Mouse (Mus musculus): ENCODE data around the gene Atg7. TPM values are rescaled to one million over a fixed set of nuclear protein-coding genes. Genes with fewer than 3 reads are reported as not detected.
A peak's percentile ranks its signal among the peaks of the same experiment; 100 is the strongest.

Atg7 gene
- total and polyA plus RNA-seq, 2 experiments from 2014 or later: 16.6 to 17.5 TPM

DNA sequence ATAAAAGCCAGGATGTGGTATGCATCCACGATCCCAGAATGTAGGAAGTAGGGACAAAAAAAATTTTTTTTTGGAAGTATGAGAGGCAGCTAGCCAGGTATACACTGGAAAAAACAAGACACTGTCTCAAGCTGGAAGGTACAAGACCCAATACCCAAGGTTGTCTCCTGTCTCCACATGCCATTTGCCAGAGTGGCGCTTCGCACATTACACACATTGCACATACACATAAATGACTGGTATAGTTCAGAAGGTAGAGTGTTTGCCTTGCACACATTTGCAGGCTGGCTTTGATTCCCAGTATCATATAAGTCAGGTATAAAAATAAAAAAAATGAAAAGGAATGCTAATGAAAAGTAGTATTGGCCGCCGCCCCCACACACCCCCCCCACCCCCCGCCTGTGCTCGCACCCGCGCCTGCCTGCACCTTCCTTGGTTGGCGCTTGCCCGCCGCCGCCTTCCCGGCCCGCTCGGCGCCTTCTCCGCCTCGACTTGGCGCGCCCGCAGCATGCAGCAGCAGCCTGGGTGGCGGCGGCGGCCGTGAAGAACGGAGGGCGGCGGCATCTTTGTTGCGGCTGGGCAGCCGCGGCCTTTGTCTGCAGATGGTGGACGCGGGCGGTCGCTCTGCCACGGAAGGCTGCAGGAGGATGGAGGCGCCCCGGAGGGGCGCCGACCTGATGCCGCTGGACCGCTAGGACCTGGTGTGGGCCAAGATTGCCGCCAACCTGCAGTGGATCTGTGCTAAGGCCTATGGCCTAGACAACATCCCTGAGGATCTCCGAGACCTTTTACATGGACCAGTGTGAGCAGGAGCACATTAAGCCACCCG lies 95.2 kb downstream of the Atg7 start:
- Histone ChIP-seq H3K4me2 (ENCODE audit: low read depth, low read length) (peak overlapping the region; percentile 57), H3K9ac (replicated peaks; ENCODE audit: low read length) (peak overlapping the region; percentile 60), H3K36me3 (ENCODE audit: insufficient read depth, low read length) (no peaks in the 10 kb centered on the region), H3K27ac (peak overlapping the region; percentile 51; the same call in 1 of the 2 replicates), H3K27me3 (ENCODE audit: insufficient read depth, low read length) (no peaks in the 10 kb centered on the region), H3K4me3 (ENCODE audit: low read length) (peak overlapping the region; percentile 23), H3K9me3 (ENCODE audit: low read length) (no peaks in the 10 kb centered on the region), H3K4me1 (ENCODE audit: insufficient read depth, low read length) (peaks cover 9% of the 10 kb centered on the region)
- ATAC-seq: peak; percentile 77
- TF ChIP-seq CTCF (IDR thresholded peaks at IDR 0.05; ENCODE audit: low read depth): no peak
- peak; percentile 54 for DNase-seq (ENCODE audit: low spot score)
- WGBS: 10% methylated on average over 43 of the region's 46 CpGs

DNA sequence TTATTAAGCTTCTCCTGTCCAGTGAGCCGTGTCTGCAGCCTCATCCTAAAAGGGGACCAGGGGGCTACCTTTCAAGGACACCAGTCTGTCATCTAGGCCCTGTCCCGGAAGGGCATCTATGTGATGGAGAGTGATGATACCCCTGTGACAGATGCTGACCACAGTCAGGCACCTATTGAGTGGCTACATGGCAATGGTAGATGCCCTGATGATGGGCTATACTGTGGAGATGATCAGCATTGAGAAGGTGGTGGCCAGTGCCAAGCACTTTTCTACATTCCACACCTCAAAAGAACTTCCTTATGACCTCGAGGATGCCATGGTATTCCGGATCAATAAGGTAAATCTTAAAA lies 95.8 kb downstream of the Atg7 start:
- Histone ChIP-seq H3K9me3 (ENCODE audit: low read length) (no peaks in the 10 kb centered on the region), H3K27ac (peak overlapping the region; percentile 51; the same call in 1 of the 2 replicates), H3K9ac (replicated peaks; ENCODE audit: low read length) (peak overlapping the region; percentile 60; the same call in 1 of the 2 replicates), H3K4me3 (ENCODE audit: low read length) (no peak overlapping the region; the same call in 1 of the 2 replicates), H3K4me2 (ENCODE audit: low read depth, low read length) (peak overlapping the region; percentile 57; the same call in 1 of the 2 replicates), H3K36me3 (ENCODE audit: insufficient read depth, low read length) (no peaks in the 10 kb centered on the region), H3K27me3 (ENCODE audit: insufficient read depth, low read length) (no peaks in the 10 kb centered on the region), H3K4me1 (ENCODE audit: insufficient read depth, low read length) (peaks cover 9% of the 10 kb centered on the region)
- ATAC-seq (no peak), DNase-seq (ENCODE audit: low spot score) (no peak)
- 85% methylated on average over 4 of the region's 4 CpGs for WGBS
- TF ChIP-seq CTCF (IDR thresholded peaks at IDR 0.05; ENCODE audit: low read depth): no peak

DNA sequence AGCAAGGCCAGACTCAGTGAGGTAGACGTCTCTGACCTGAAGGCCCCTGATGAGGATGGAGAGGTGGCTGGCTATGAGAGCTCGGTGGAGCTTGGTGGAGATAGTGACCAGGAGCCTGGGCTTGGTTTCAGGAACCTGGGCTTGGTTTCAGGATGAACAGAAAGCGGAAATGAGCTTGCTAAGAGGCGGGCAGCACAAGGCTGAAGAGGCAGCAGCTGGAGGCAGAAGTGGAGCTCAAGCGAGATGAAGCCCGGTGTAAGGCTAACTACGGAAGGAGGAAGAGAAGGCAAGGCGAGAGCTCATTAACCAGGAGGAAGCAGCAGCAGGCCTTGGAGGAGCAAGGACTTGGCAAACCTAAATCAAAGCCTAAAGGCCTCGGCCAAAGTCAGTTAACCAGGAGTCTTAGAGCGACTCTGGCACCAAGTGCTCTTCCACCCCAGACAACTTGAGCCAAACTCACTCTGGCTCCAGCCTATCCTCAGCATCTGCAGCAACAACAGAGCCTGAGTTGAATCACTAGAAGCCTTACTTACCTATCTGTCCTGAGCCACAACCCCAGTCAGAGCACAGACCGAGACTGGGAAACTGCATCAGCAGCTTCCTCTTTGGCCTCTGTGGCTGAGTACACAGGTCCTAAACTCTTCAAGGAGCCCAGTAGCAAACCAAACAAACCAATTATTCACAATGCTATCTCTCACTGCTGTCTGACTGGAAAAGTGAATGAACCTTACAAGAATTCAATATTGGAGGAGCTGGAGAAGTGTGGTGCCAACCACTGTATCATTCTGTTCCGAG lies 99.5 kb downstream of the Atg7 start:
- ATAC-seq (no peak), DNase-seq (ENCODE audit: low spot score) (no peak)
- 96% methylated on average over 12 of the region's 12 CpGs for WGBS
- no peak for TF ChIP-seq CTCF (IDR thresholded peaks at IDR 0.05; ENCODE audit: low read depth)
- no peak overlapping the region for H3K4me3 ChIP-seq (ENCODE audit: low read length)
- no peaks in the 10 kb centered on the region for H3K36me3 ChIP-seq (ENCODE audit: insufficient read depth, low read length)
- H3K4me1 ChIP-seq (ENCODE audit: insufficient read depth, low read length): peaks cover 6% of the 10 kb centered on the region; the same call in 1 of the 2 replicates
- no peaks in the 10 kb centered on the region for H3K27me3 ChIP-seq (ENCODE audit: insufficient read depth, low read length)
- H3K27ac ChIP-seq: no peak overlapping the region
- H3K9me3 ChIP-seq (ENCODE audit: low read length): no peaks in the 10 kb centered on the region
- H3K9ac ChIP-seq (replicated peaks; ENCODE audit: low read length): no peak overlapping the region
- no peak overlapping the region for H3K4me2 ChIP-seq (ENCODE audit: low read depth, low read length)

DNA sequence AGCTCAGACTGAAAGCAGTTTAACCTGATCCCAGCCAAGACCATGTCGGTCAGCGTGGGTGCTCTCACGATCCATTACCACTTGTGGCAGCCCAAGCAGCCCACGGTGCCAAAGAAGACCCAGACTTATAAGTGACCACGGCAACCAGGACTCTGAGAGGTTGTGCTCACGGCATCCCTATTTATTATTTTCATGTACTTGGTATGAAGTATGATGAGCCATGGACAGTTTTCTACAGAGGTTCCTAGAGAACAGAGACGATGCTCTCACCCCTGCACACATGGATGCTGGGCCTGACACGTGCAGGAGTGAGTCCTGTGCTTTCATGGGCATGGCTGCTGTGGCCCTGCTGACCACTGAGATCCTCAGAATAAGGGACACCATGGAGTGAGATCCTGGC lies 100.2 kb downstream of the Atg7 start:
- no peak overlapping the region for H3K27ac ChIP-seq
- H3K9me3 ChIP-seq (ENCODE audit: low read length): no peaks in the 10 kb centered on the region
- TF ChIP-seq CTCF (IDR thresholded peaks at IDR 0.05; ENCODE audit: low read depth): no peak
- H3K4me2 ChIP-seq (ENCODE audit: low read depth, low read length): no peak overlapping the region
- ATAC-seq: no peak
- no peaks in the 10 kb centered on the region for H3K27me3 ChIP-seq (ENCODE audit: insufficient read depth, low read length)
- 88% methylated on average over 8 of the region's 8 CpGs for WGBS
- H3K36me3 ChIP-seq (ENCODE audit: insufficient read depth, low read length): no peaks in the 10 kb centered on the region
- DNase-seq (ENCODE audit: low spot score): no peak
- H3K4me1 ChIP-seq (ENCODE audit: insufficient read depth, low read length): peaks cover 6% of the 10 kb centered on the region; the same call in 1 of the 2 replicates
- H3K9ac ChIP-seq (replicated peaks; ENCODE audit: low read length): no peak overlapping the region
- no peak overlapping the region for H3K4me3 ChIP-seq (ENCODE audit: low read length)

DNA sequence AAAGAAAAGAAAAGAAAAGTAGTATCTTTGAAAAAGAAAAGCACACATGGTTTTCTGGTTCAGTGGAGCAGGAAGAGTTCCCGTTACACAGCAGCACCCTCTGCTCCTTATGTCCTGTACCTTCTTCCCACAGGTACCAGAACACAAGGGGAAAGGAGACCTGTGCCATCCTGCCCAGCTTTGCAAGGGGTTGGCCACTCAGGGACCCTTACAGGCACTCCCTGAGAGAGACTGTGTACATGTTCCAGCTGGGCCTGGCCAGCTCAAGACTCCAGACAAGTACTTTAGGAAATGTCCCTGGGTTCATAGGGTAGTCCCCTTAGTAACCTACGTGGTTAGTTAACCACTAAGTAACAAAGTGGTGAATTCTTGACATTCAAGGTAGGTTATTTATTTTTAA lies 100.9 kb downstream of the Atg7 start:
- H3K27me3 ChIP-seq (ENCODE audit: insufficient read depth, low read length): no peaks in the 10 kb centered on the region
- no peak overlapping the region for H3K4me2 ChIP-seq (ENCODE audit: low read depth, low read length)
- WGBS: 84% methylated on average over 2 of the region's 2 CpGs
- no peaks in the 10 kb centered on the region for H3K36me3 ChIP-seq (ENCODE audit: insufficient read depth, low read length)
- H3K27ac ChIP-seq: no peak overlapping the region
- no peak for DNase-seq (ENCODE audit: low spot score)
- H3K4me1 ChIP-seq (ENCODE audit: insufficient read depth, low read length): no peaks in the 10 kb centered on the region
- no peaks in the 10 kb centered on the region for H3K9me3 ChIP-seq (ENCODE audit: low read length)
- no peak for TF ChIP-seq CTCF (IDR thresholded peaks at IDR 0.05; ENCODE audit: low read depth)
- no peak overlapping the region for H3K4me3 ChIP-seq (ENCODE audit: low read length)
- no peak for ATAC-seq
- no peak overlapping the region for H3K9ac ChIP-seq (replicated peaks; ENCODE audit: low read length)

DNA sequence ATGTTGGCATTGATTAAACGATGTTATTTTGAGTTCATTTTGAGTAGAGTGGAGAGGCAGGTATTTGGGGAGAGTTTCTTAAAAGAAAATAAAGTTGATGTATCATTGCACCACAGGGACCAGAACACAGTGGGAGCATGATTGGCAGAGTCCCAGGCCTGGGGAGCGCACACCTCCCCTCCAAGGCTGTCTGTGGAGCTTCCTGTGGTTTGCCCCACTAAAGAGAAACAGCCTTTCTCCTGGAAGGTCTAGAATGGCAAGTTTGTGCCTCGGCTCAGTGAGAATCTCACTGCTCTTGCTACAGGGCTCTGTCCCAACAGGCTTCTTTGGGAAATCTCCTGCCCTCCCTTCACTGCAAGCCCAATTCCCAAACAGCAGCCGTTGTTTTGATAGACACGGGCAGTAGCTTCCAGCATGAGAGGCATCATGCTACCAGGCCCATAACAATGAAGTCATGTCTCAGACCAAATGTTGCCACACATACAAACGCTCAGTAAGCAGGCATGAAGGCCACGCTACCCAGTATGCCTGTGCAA lies 103.6 kb downstream of the Atg7 start:
- Histone ChIP-seq H3K36me3 (ENCODE audit: insufficient read depth, low read length) (no peaks in the 10 kb centered on the region), H3K9ac (replicated peaks; ENCODE audit: low read length) (no peak overlapping the region), H3K27ac (no peak overlapping the region), H3K4me2 (ENCODE audit: low read depth, low read length) (no peak overlapping the region), H3K27me3 (ENCODE audit: insufficient read depth, low read length) (no peaks in the 10 kb centered on the region), H3K4me3 (ENCODE audit: low read length) (no peak overlapping the region), H3K4me1 (ENCODE audit: insufficient read depth, low read length) (no peaks in the 10 kb centered on the region), H3K9me3 (ENCODE audit: low read length) (no peaks in the 10 kb centered on the region)
- ATAC-seq: no peak
- WGBS: 71% methylated on average over 7 of the region's 7 CpGs
- no peak for TF ChIP-seq CTCF (IDR thresholded peaks at IDR 0.05; ENCODE audit: low read depth)
- DNase-seq (ENCODE audit: low spot score): no peak

Measured in hindbrain, postnatal 0 days (tissue).